Mouse (Mus musculus) ES-E14 (cell line): ENCODE data around the gene Dab1. TPM values are rescaled to one million over a fixed set of nuclear protein-coding genes. Genes with fewer than 3 reads are reported as not detected.

Experiments used
- DNase-seq: peaks from one replicate; pipeline ENCODE4 v3.0.0-alpha.2; 2013; ENCODE audit warnings: low read depth, low spot score
- H3K27ac ChIP-seq: 2 replicates; pipeline ENCODE4 v1.5.1; 2012; ENCODE audit warnings: low read depth, mild to moderate bottlenecking, low read length, moderate library complexity, mixed read lengths; ENCODE audit not compliant: poor library complexity, insufficient read depth, severe bottlenecking
- H3K36me3 ChIP-seq: 2 replicates; pipeline ENCODE4 v1.6.1; 2012; ENCODE audit warnings: mild to moderate bottlenecking, low read length, moderate library complexity, mixed read lengths; ENCODE audit not compliant: control insufficient read depth, poor library complexity, insufficient read depth, severe bottlenecking
- H3K4me1 ChIP-seq, 2 experiments: fragments of 150-350 bp in 1 of 2; sonication (generic) in 1 of 2; 2 replicates each; pipeline ENCODE4 v1.6.1; 2012; ENCODE audit warnings: low read length in 2 of 2, mild to moderate bottlenecking in 1 of 2, mixed read lengths in 1 of 2; ENCODE audit not compliant: control insufficient read depth in 2 of 2, insufficient read depth in 2 of 2, poor library complexity in 1 of 2
- H3K4me3 ChIP-seq, 2 experiments: fragments of 150-350 bp in 1 of 2; sonication (generic) in 1 of 2; 2 replicates each; pipeline ENCODE4 v1.5.1; 2012; ENCODE audit warnings: low read length in 2 of 2, low read depth in 1 of 2, mild to moderate bottlenecking in 1 of 2, mixed read lengths in 1 of 2; ENCODE audit not compliant: insufficient read depth in 1 of 2, poor library complexity in 1 of 2, severe bottlenecking in 1 of 2
- H3K9ac ChIP-seq: 2 replicates; pipeline ENCODE4 v1.6.1; 2012; ENCODE audit warnings: low read depth, mild to moderate bottlenecking, low read length, mixed read lengths; ENCODE audit not compliant: poor library complexity, insufficient read depth, severe bottlenecking
- H3K9me3 ChIP-seq: fragments of 150-350 bp; sonication (generic); 2 replicates; pipeline ENCODE4 v1.6.1; 2012; ENCODE audit warnings: low read depth, mild to moderate bottlenecking, low read length; ENCODE audit not compliant: control insufficient read depth, insufficient read depth
- CHD2 ChIP-seq: IDR thresholded peaks from 2 replicates; pipeline ENCODE4 v1.6.1; 2014; ENCODE audit warnings: mild to moderate bottlenecking, low read depth, low read length, inconsistent platforms
- HCFC1 ChIP-seq: IDR thresholded peaks from 2 replicates; pipeline ENCODE4 v1.6.1; 2012; ENCODE audit warnings: low read length, inconsistent platforms, borderline replicate concordance; ENCODE audit not compliant: insufficient read depth
- MAFK ChIP-seq: IDR thresholded peaks from 2 replicates; pipeline ENCODE4 v1.6.1; 2014; ENCODE audit warnings: mild to moderate bottlenecking, low read depth, low read length, inconsistent platforms; ENCODE audit not compliant: insufficient read depth
- ZC3H11A ChIP-seq: IDR thresholded peaks from 2 replicates; pipeline ENCODE4 v1.6.1; 2012; ENCODE audit warnings: low read depth, mild to moderate bottlenecking, inconsistent platforms, low read length, borderline replicate concordance
- ZNF384 ChIP-seq: IDR thresholded peaks from 2 replicates; pipeline ENCODE4 v1.6.1; 2012; ENCODE audit warnings: low read depth, low read length, inconsistent platforms
- in situ Hi-C, 2 experiments: fragments of 600-800 bp; cut with MboI; formaldehyde crosslinking; loops; one replicate each; pipeline ENCODE4 v1.15.1; 2025; ENCODE audit warnings: low sequenced_read_pairs in 2 of 2, inconsistent platforms in 1 of 2; ENCODE audit not compliant: unreplicated experiment in 2 of 2
- total RNA-seq: library from RNA; depleted of rRNA; stranded (reverse); fragments of 300-350 nt; gene quantifications from 2 replicates; pipeline ENCODE4 v1.2.3, GENCODE M21; 2012

Gene Dab1
- total RNA-seq, 1 experiment, result 7.9 TPM

DNA sequence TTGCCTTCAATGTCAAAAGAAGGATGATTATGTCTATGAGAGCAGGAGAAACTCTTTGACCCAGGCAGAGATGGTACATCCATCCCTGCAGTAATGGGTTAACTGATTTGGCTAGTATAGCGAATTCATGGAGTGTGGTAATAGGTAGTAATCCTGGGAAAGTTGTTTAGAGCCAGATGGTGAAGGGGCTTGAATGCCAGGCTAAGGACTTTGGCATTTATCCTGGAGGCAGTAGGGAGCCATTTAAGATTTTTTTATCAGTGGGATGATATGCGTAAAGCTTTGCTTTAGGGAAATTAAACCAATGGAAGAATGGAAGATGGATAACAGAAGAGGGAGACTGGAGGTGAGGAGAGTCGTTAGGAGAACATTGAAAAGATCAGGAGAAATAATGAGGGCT lies 669.2 kb downstream of the Dab1 start:
- Histone ChIP-seq H3K4me3 (no peak overlapping the region), H3K27ac (no peak overlapping the region), H3K9me3 (no peaks in the 10 kb centered on the region), H3K4me1 (no peaks in the 10 kb centered on the region), H3K36me3 (no peaks in the 10 kb centered on the region), H3K9ac (no peak overlapping the region)
- TF ChIP-seq ZNF384, result no peak
- no peak for TF ChIP-seq MAFK
- no peak for TF ChIP-seq ZC3H11A
- no peak for TF ChIP-seq HCFC1
- no peak for TF ChIP-seq CHD2
- in situ Hi-C loops, result no loop called here
- DNase-seq, result no peak

DNA sequence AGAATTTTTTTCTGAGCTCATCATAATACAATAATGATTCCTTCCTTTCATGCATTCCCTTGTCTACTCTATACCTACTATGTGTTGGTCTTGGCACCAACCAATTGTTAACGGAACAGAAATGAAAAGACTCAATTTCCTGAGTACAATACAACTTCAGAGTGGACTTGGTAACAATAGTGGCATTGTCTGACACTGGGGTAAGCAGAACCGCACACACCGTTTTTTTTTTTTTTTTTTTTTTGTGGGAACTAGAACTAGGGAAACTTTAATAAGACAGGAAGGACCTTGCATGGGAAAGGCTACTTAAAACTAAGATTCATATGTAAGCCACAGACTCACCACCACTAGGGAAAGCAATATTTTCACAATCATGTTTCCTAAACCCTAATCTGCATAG lies 682.6 kb downstream of the Dab1 start:
- no peaks in the 10 kb centered on the region for H3K4me1 ChIP-seq
- no peaks in the 10 kb centered on the region for H3K9me3 ChIP-seq
- TF ChIP-seq ZC3H11A, result no peak
- TF ChIP-seq ZNF384, result peak; percentile 86
- H3K9ac ChIP-seq, result no peak overlapping the region
- in situ Hi-C loops, result no loop called here
- H3K36me3 ChIP-seq, result no peaks in the 10 kb centered on the region
- no peak for DNase-seq
- no peak overlapping the region for H3K4me3 ChIP-seq
- no peak overlapping the region for H3K27ac ChIP-seq

DNA sequence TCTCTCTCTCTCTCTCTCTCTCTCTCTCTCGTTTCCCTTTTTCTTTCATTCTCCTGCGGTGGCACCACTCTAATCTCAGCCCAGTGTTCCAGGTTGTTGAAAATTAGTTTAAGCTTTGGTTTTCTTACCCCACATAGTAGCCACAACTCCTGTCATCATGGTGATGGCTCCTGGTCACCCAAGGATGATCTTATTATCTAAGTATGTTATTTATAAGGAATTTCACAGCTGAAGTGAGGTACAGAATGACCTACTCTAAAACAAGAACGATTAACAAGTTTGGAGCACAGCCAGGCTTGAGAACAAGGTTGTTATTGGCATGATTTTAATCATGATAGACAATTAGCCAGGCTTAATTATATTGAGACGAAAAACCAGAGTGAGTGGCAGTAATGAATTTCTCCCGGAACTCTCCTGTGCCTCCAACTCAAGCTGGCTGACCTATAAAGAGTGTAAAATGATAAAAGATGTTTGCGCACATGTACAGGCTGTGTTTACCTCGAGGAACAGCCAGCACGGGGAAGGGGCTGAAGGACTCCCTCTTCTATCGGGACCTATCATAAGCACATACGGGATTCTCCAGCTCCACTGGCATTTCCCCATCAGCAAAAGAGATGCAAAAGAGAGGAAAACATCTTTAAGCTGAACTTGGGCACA lies 684.0 kb downstream of the Dab1 start:
- no peaks in the 10 kb centered on the region for H3K9me3 ChIP-seq
- H3K4me1 ChIP-seq, result no peaks in the 10 kb centered on the region
- H3K4me3 ChIP-seq, result no peak overlapping the region
- TF ChIP-seq CHD2, result no peak
- no peak for TF ChIP-seq HCFC1
- TF ChIP-seq MAFK, result no peak
- no peak for TF ChIP-seq ZC3H11A
- no peak for TF ChIP-seq ZNF384
- H3K9ac ChIP-seq, result no peak overlapping the region
- H3K27ac ChIP-seq, result no peak overlapping the region
- in situ Hi-C loops, result no loop called here
- no peaks in the 10 kb centered on the region for H3K36me3 ChIP-seq
- DNase-seq, result no peak

DNA sequence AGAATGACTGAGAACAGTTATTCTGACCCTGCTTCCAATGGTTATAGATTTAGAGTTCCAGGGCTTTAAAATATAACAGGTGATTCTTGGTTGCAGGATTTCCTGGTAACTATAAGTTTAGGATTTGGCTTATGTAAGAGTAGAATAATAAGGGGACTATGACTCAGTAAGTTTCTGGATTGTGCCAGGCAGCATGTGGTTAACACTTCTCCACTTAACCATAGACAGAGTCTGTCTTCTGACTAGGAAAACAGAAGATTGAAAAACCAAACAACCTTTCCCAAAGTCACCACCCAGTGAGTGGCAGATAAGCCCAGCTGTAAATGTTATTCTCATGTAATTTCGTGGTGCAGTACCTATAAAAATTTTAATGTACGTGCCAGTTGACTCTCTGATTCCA lies 688.6 kb downstream of the Dab1 start:
- in situ Hi-C loops, result no loop called here
- no peak for DNase-seq
- TF ChIP-seq MAFK (no peak), CHD2 (no peak), HCFC1 (no peak), ZNF384 (no peak), ZC3H11A (no peak)

DNA sequence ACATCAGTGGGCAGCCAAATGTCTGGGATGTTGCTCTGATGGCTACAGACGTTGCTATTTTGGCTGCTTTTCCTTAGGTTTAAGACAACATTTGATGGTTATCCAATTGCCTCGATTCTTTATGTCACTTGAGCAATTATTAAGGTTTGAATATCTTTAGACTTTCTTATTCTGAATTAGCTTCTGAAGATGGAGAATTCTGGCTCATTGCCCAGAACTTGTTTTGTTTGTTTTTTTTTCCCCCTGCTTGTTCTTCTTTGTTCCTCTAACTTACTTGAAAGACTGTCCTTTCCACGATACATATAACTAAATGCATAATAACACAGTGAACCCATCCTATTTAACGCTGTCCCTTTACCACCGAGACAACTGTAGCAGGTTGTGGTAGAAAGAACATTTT lies 707.1 kb downstream of the Dab1 start:
- H3K27ac ChIP-seq, result no peak overlapping the region
- H3K9me3 ChIP-seq, result no peaks in the 10 kb centered on the region
- in situ Hi-C loops, result no loop called here
- no peak for DNase-seq
- H3K4me1 ChIP-seq, result no peaks in the 10 kb centered on the region
- no peak overlapping the region for H3K4me3 ChIP-seq
- H3K36me3 ChIP-seq, result no peaks in the 10 kb centered on the region
- TF ChIP-seq ZC3H11A (no peak), CHD2 (no peak), ZNF384 (no peak)
- H3K9ac ChIP-seq, result no peak overlapping the region

More for the DNA sequence above, 688.6 kb downstream of the Dab1 start:
- no peaks in the 10 kb centered on the region for H3K9me3 ChIP-seq
- H3K27ac ChIP-seq, result no peak overlapping the region
- no peak overlapping the region for H3K4me3 ChIP-seq
- no peaks in the 10 kb centered on the region for H3K4me1 ChIP-seq
- H3K36me3 ChIP-seq, result no peaks in the 10 kb centered on the region
- no peak overlapping the region for H3K9ac ChIP-seq
